Mouse (Mus musculus): ENCODE measurements around the gene Zbtb20.

DNA sequence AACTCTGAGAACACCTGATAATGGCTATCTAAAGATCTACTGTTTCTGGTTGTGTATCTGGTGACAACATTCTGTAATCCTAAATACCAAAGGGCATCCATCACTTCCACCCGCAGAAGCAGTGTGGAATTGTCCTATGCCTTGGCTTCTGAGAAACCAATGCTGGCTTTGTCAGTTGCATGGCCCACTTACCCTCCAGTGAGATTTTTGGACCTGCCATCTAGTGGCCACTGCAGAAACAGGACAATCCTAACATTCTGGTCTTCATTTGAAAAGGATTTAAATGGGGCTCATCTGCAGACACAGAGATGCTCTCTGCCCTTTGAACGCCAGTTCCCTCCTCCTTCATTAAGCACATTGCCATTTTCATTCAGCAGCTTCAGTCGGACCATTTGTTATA lies 559.3 kb downstream of the Zbtb20 start:
- no peak for TF ChIP-seq TAL1 (IDR thresholded peaks at IDR 0.05; ENCODE audit: low read length)
- TF ChIP-seq GATA1 (IDR thresholded peaks at IDR 0.05; ENCODE audit: low read length) = no peak

Data from erythroblast, embryonic 14.5 days (primary cell).